Mouse (Mus musculus): ENCODE results near the gene Zfp11. TPM values are rescaled to one million over a fixed set of nuclear protein-coding genes. Genes with fewer than 3 reads are reported as not detected.
"Not testable (repeated sequence)": the region's sequence is repeated elsewhere in the genome, so short reads cannot be mapped to it uniquely, and the experiment has no call there.

The Zfp11 gene
- polyA plus RNA-seq, 1 experiment, result 0.91 TPM

DNA sequence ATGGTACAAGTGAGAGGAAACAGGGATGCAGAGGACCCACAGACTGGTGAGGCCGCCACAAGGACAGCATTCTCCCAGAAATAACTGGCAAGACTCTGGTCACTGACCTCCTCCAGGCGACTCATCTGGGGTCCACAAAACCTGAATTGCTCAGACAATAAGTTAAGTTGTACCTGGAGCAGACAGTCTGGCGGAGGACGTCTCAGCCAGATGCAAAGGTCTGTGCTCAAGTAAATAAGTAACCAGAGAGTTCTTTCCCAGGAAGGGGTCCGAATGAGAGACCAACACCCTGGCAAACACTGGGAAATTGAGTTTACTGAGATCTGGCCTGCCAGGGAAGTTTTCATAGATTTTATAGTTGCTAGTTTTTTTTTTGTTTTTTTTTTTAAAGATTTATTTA is 48.5 kb downstream of the Zfp11 start:
- Histone ChIP-seq H3K27me3 (ENCODE audit: control insufficient read depth, insufficient read depth, insufficient read length) (peaks cover 6% of the 10 kb centered on the region), H3ac (ENCODE audit: control insufficient read depth, insufficient read length) (no peak overlapping the region), H3K4me3 (no peak overlapping the region), H3K36me3 (ENCODE audit: control insufficient read depth, insufficient read depth) (no peaks in the 10 kb centered on the region), H3K4me2 (ENCODE audit: low read depth) (no peak overlapping the region), H3K79me2 (ENCODE audit: control insufficient read depth, insufficient read depth) (no peaks in the 10 kb centered on the region)
- TF ChIP-seq TCF3 (IDR thresholded peaks at IDR 0.05; ENCODE audit: insufficient read length, low read depth) (no peak), POLR2A (IDR thresholded peaks at IDR 0.05; ENCODE audit: insufficient read length, low read depth) (no peak), MYOG (IDR thresholded peaks at IDR 0.05; ENCODE audit: control insufficient read depth in 1 of 3, insufficient read depth in 1 of 3, insufficient read length in 2 of 3, low read depth in 2 of 3) (no peak), MYOD1 (IDR thresholded peaks at IDR 0.05; ENCODE audit: control insufficient read depth in 1 of 3, insufficient read length in 2 of 3, low read depth in 2 of 3) (no peak), TCF12 (IDR thresholded peaks at IDR 0.05; ENCODE audit: insufficient read depth, poor library complexity, severe bottlenecking) (no peak), REST (IDR thresholded peaks at IDR 0.05; ENCODE audit: insufficient read depth, insufficient read length) (no peak), SRF (IDR thresholded peaks at IDR 0.05; ENCODE audit: control insufficient read depth, insufficient read length, low read depth) (no peak), USF1 (IDR thresholded peaks at IDR 0.05; ENCODE audit: low read depth) (no peak), CEBPB (IDR thresholded peaks at IDR 0.05; ENCODE audit: insufficient read depth, poor library complexity, severe bottlenecking) (no peak), POLR2AphosphoS2 (IDR thresholded peaks at IDR 0.05; ENCODE audit: insufficient read length, low read depth) (no peak), MAX (IDR thresholded peaks at IDR 0.05; ENCODE audit: low read depth) (no peak), E2F4 (IDR thresholded peaks at IDR 0.05; ENCODE audit: insufficient read depth) (no peak)

- H3K79me2 ChIP-seq (ENCODE audit: control insufficient read depth, insufficient read depth); H3K4me2 ChIP-seq (ENCODE audit: low read depth); H3K36me3 ChIP-seq (ENCODE audit: control insufficient read depth, insufficient read depth); H3ac ChIP-seq (ENCODE audit: control insufficient read depth, insufficient read length); H3K27me3 ChIP-seq (ENCODE audit: control insufficient read depth, insufficient read depth, insufficient read length); H3K4me3 ChIP-seq: not testable (repeated sequence)
Observed at GRCm38 (mm10) chr5:129620600-129620999, 49.3 kb downstream of the Zfp11 start.

DNA sequence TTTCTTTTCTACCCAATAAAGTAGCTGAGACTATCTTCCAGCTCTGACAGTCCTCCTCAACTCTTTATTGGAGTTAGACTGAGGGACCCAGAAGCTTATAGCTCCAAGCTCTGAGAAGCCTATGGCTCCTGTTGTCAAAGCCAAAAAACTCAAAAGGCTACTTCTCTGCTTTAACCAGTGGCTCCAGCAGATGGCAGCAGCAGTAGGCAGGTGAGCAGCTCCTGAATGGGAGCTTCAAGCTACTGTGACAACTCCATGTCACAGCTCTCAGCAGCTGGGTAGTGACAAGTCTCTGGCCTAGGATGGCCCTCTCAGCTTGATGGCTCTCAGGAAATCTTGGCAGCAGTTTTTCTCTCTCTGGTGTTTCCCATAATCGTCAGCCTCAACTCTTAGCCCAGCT is 58.8 kb downstream of the Zfp11 start:
- Histone ChIP-seq H3K27me3 (ENCODE audit: control insufficient read depth, insufficient read depth, insufficient read length) (peaks cover 64% of the 10 kb centered on the region), H3K36me3 (ENCODE audit: control insufficient read depth, insufficient read depth) (no peaks in the 10 kb centered on the region), H3K4me3 (no peak overlapping the region), H3K79me2 (ENCODE audit: control insufficient read depth, insufficient read depth) (no peaks in the 10 kb centered on the region), H3K4me2 (ENCODE audit: low read depth) (no peak overlapping the region), H3ac (ENCODE audit: control insufficient read depth, insufficient read length) (no peak overlapping the region)
- TF ChIP-seq SRF (IDR thresholded peaks at IDR 0.05; ENCODE audit: control insufficient read depth, insufficient read length, low read depth) (no peak), MYOD1 (IDR thresholded peaks at IDR 0.05; ENCODE audit: control insufficient read depth in 1 of 3, insufficient read length in 2 of 3, low read depth in 2 of 3) (peak in 1 of 3 experiments; percentile 17)

DNA sequence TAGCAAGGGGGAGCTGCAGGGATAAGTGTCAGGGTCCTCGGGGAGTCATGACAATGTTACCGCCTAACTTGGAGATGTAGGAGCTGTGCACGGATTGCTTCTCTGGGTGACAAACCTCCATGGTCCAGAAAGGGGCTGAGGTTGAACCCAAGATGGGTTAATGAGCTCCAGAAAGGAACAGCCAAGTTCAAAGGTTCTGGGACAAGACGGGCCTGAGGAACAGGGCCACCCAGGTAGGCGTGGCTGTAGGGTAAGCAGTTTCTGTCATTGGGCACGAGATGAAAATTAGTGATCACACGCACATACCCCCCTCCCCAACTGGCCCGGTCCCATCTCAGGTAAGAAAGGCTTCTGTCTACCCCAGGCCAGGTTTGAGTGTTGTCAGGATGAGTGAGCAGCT is 62.4 kb downstream of the Zfp11 start:
- Histone ChIP-seq H3K79me2 (ENCODE audit: control insufficient read depth, insufficient read depth) (no peaks in the 10 kb centered on the region), H3K27me3 (ENCODE audit: control insufficient read depth, insufficient read depth, insufficient read length) (peaks cover 59% of the 10 kb centered on the region), H3K36me3 (ENCODE audit: control insufficient read depth, insufficient read depth) (no peaks in the 10 kb centered on the region), H3K4me3 (no peak overlapping the region), H3ac (ENCODE audit: control insufficient read depth, insufficient read length) (no peak overlapping the region), H3K4me2 (ENCODE audit: low read depth) (no peak overlapping the region)
- TF ChIP-seq POLR2AphosphoS2 (IDR thresholded peaks at IDR 0.05; ENCODE audit: insufficient read length, low read depth) (no peak), CEBPB (IDR thresholded peaks at IDR 0.05; ENCODE audit: insufficient read depth, poor library complexity, severe bottlenecking) (no peak), USF1 (IDR thresholded peaks at IDR 0.05; ENCODE audit: low read depth) (no peak), E2F4 (IDR thresholded peaks at IDR 0.05; ENCODE audit: insufficient read depth) (no peak), MYOD1 (IDR thresholded peaks at IDR 0.05; ENCODE audit: control insufficient read depth in 1 of 3, insufficient read length in 2 of 3, low read depth in 2 of 3) (no peak), TCF12 (IDR thresholded peaks at IDR 0.05; ENCODE audit: insufficient read depth, poor library complexity, severe bottlenecking) (no peak), MYOG (IDR thresholded peaks at IDR 0.05; ENCODE audit: control insufficient read depth in 1 of 3, insufficient read depth in 1 of 3, insufficient read length in 2 of 3, low read depth in 2 of 3) (no peak), REST (IDR thresholded peaks at IDR 0.05; ENCODE audit: insufficient read depth, insufficient read length) (no peak), SRF (IDR thresholded peaks at IDR 0.05; ENCODE audit: control insufficient read depth, insufficient read length, low read depth) (no peak), POLR2A (IDR thresholded peaks at IDR 0.05; ENCODE audit: insufficient read length, low read depth) (no peak), TCF3 (IDR thresholded peaks at IDR 0.05; ENCODE audit: insufficient read length, low read depth) (no peak), MAX (IDR thresholded peaks at IDR 0.05; ENCODE audit: low read depth) (no peak)

Other genes starting within 250 kb of the Zfp11 start
- 27.8 TPM for gene Sfswap, start 168.9 kb downstream of the Zfp11 start, polyA plus RNA-seq (2012; fragmentation: generic; extraction: Trizol)
- gene Mmp17, start 85.9 kb downstream of the Zfp11 start, polyA plus RNA-seq (2012; fragmentation: generic; extraction: Trizol), result 0.35 TPM
- gene Sept14, start 38.4 kb upstream of the Zfp11 start, polyA plus RNA-seq (2012; fragmentation: generic; extraction: Trizol), result 0.10 TPM
- gene Mrps17, start 45.4 kb upstream of the Zfp11 start, polyA plus RNA-seq (2012; fragmentation: generic; extraction: Trizol), result 138 TPM
- gene Nipsnap2, start 55.0 kb upstream of the Zfp11 start, polyA plus RNA-seq (2012; fragmentation: generic; extraction: Trizol), result 67.6 TPM
- 338 TPM for gene Psph, start 117.3 kb upstream of the Zfp11 start, polyA plus RNA-seq (2012; fragmentation: generic; extraction: Trizol)
- gene Sumf2, start 176.9 kb upstream of the Zfp11 start, polyA plus RNA-seq (2012; fragmentation: generic; extraction: Trizol), result 33.8 TPM
- gene Chchd2, start 217.4 kb upstream of the Zfp11 start, polyA plus RNA-seq (2012; fragmentation: generic; extraction: Trizol), result 747 TPM
- gene Zbed5, start 225.6 kb upstream of the Zfp11 start, polyA plus RNA-seq (2012; fragmentation: generic; extraction: Trizol), result 1.7 TPM
- 0.32 TPM for gene Phkg1, start 228.4 kb upstream of the Zfp11 start, polyA plus RNA-seq (2012; fragmentation: generic; extraction: Trizol)
- 1.1 TPM for gene Nupr1l, start 238.4 kb upstream of the Zfp11 start, polyA plus RNA-seq (2012; fragmentation: generic; extraction: Trizol)